Mouse (Mus musculus): ENCODE measurements around the gene Wipf1.

DNA sequence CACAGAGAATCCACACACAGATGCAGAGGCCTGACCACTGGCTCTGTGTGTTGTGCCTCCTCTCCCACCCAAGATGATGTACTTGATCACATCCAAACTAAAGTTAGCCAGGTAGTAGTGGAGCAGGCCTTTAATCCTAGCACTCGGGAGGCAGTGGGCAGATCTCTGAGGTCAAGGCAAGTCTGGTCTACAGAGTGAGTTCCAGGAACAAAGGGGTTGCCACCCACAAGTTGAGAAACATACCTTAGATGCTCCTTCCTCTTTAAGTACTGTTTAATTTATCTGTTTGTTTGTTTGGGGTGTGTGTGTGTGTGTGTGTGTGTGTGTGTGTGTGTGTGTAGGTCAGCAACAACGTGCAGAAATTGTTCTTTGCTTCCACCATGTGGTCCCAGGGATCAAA, 67.3 kb downstream of the Wipf1 start:
- TF ChIP-seq CTCF (IDR thresholded peaks at IDR 0.05; ENCODE audit: low read depth) (no peak), EP300 (IDR thresholded peaks at IDR 0.05; ENCODE audit: low read depth) (no peak)

Data from heart, postnatal 0 days (tissue).